Mouse (Mus musculus) ES-E14 (cell line): ENCODE measurements around the gene Tmem178.

Experiments
- HCFC1 ChIP-seq: IDR thresholded peaks from 2 replicates; pipeline ENCODE4 v1.6.1; 2012; ENCODE audit warnings: low read length, inconsistent platforms, borderline replicate concordance; ENCODE audit not compliant: insufficient read depth
- ZC3H11A ChIP-seq: IDR thresholded peaks from 2 replicates; pipeline ENCODE4 v1.6.1; 2012; ENCODE audit warnings: low read depth, mild to moderate bottlenecking, inconsistent platforms, low read length, borderline replicate concordance
- ZNF384 ChIP-seq: IDR thresholded peaks from 2 replicates; pipeline ENCODE4 v1.6.1; 2012; ENCODE audit warnings: low read depth, low read length, inconsistent platforms

- TF ChIP-seq HCFC1 (no peak), ZNF384 (no peak), ZC3H11A (no peak)
Observed at GRCm38 (mm10) chr17:80949895-80950294, 5.5 kb downstream of the Tmem178 start.
